Mouse (Mus musculus) olfactory bulb, adult 2 months (tissue): ENCODE data around the gene Fto. TPM values are rescaled to one million over a fixed set of nuclear protein-coding genes. Genes with fewer than 3 reads are reported as not detected.

ENCODE experiments used
- H3K27ac ChIP-seq: fragments of 200-500 bp; 2 replicates; pipeline ENCODE4 v1.5.1; 2012; ENCODE audit warnings: low read depth, low read length; ENCODE audit not compliant: insufficient read depth
- H3K4me1 ChIP-seq: fragments of 200-500 bp; 2 replicates; pipeline ENCODE4 v1.6.1; 2012; ENCODE audit warnings: low read length; ENCODE audit not compliant: control insufficient read depth, insufficient read depth
- H3K4me3 ChIP-seq: fragments of 200-500 bp; 2 replicates; pipeline ENCODE4 v1.5.1; 2012; ENCODE audit warnings: mild to moderate bottlenecking, low read depth, low read length, moderate library complexity; ENCODE audit not compliant: insufficient read depth
- CTCF ChIP-seq: fragments of 200-500 bp; IDR thresholded peaks from 2 replicates; pipeline ENCODE4 v1.5.1; 2012; ENCODE audit warnings: low read depth, mild to moderate bottlenecking, low read length, moderate library complexity; ENCODE audit not compliant: insufficient read depth
- POLR2A ChIP-seq: fragments of 200-500 bp; IDR thresholded peaks from 2 replicates; pipeline ENCODE4 v1.6.1; 2012; ENCODE audit warnings: mild to moderate bottlenecking, low read depth, low read length, moderate library complexity; ENCODE audit not compliant: insufficient read depth
- WGBS: fragments of 180-500 bp; shearing (Covaris S2); methylation state at CpG from one replicate; pipeline ENCODE4 v1.1.7; 2018; 5-methylcytosine and 5-hydroxymethylcytosine counted together
- polyA plus RNA-seq: library from polyadenylated mRNA; stranded (reverse); fragments of >200 nt; gene quantifications from 2 replicates; pipeline ENCODE4 v1.2.4, GENCODE M21; 2012; ENCODE audit warnings: low replicate concordance; ENCODE audit not compliant: missing spikeins, insufficient read depth, insufficient read length

Gene Fto
- polyA plus RNA-seq, 1 experiment = not detected

GRCm38 (mm10) chr8:91560017-91560591 lies 246.8 kb downstream of the Fto start:
- Histone ChIP-seq H3K27ac (no peak overlapping the region), H3K4me3 (no peak overlapping the region), H3K4me1 (peaks cover 7% of the 10 kb centered on the region)
- no peak for TF ChIP-seq CTCF
- TF ChIP-seq POLR2A = no peak
- WGBS = 84% methylated on average over 6 of the region's 6 CpGs

GRCm38 (mm10) chr8:91561241-91561640 lies 247.9 kb downstream of the Fto start:
- H3K4me1 ChIP-seq = peaks cover 11% of the 10 kb centered on the region
- no peak for TF ChIP-seq CTCF
- no peak for TF ChIP-seq POLR2A
- no peak overlapping the region for H3K4me3 ChIP-seq
- no peak overlapping the region for H3K27ac ChIP-seq
- WGBS = 89% methylated on average over 4 of the region's 4 CpGs

GRCm38 (mm10) chr8:91562600-91562999 lies 249.3 kb downstream of the Fto start:
- WGBS = 89% methylated on average over 7 of the region's 7 CpGs
- Histone ChIP-seq H3K4me3 (no peak overlapping the region), H3K27ac (no peak overlapping the region), H3K4me1 (peaks cover 11% of the 10 kb centered on the region)
- TF ChIP-seq CTCF = no peak
- TF ChIP-seq POLR2A = no peak

GRCm38 (mm10) chr8:91563326-91563725 lies 250.0 kb downstream of the Fto start:
- Histone ChIP-seq H3K27ac (no peak overlapping the region), H3K4me1 (peaks cover 6% of the 10 kb centered on the region), H3K4me3 (no peak overlapping the region)
- WGBS = 90% methylated on average over 3 of the region's 3 CpGs
- TF ChIP-seq POLR2A = no peak
- no peak for TF ChIP-seq CTCF

GRCm38 (mm10) chr8:91565869-91566502 lies 252.7 kb downstream of the Fto start:
- H3K27ac ChIP-seq = no peak overlapping the region
- peaks cover 10% of the 10 kb centered on the region for H3K4me1 ChIP-seq
- TF ChIP-seq CTCF (no peak), POLR2A (no peak)
- 72% methylated on average over 12 of the region's 12 CpGs for WGBS
- no peak overlapping the region for H3K4me3 ChIP-seq

- 73% methylated on average over 2 of the region's 2 CpGs for WGBS
- Histone ChIP-seq H3K4me3 (no peak overlapping the region), H3K27ac (no peak overlapping the region), H3K4me1 (peaks cover 10% of the 10 kb centered on the region)
- TF ChIP-seq CTCF (no peak), POLR2A (no peak)
Measured at GRCm38 (mm10) chr8:91566503-91566869, 253.2 kb downstream of the Fto start.

GRCm38 (mm10) chr8:91569874-91570273 lies 256.5 kb downstream of the Fto start:
- Histone ChIP-seq H3K4me1 (peaks cover 10% of the 10 kb centered on the region), H3K27ac (no peak overlapping the region), H3K4me3 (no peak overlapping the region)
- WGBS = 61% methylated on average over 11 of the region's 11 CpGs
- no peak for TF ChIP-seq POLR2A
- no peak for TF ChIP-seq CTCF

GRCm38 (mm10) chr8:91570809-91571208 lies 257.5 kb downstream of the Fto start:
- 89% methylated on average over 7 of the region's 7 CpGs for WGBS
- Histone ChIP-seq H3K4me3 (no peak overlapping the region), H3K27ac (no peak overlapping the region), H3K4me1 (peaks cover 9% of the 10 kb centered on the region)
- TF ChIP-seq POLR2A (no peak), CTCF (no peak)

- Histone ChIP-seq H3K4me3 (no peak overlapping the region), H3K4me1 (peaks cover 6% of the 10 kb centered on the region), H3K27ac (no peak overlapping the region)
- no peak for TF ChIP-seq POLR2A
- no peak for TF ChIP-seq CTCF
- 75% methylated on average over 4 of the region's 4 CpGs for WGBS
Measured at GRCm38 (mm10) chr8:91571978-91572377, 258.7 kb downstream of the Fto start.
